Mouse (Mus musculus): ENCODE data around the gene Msx2. TPM values are rescaled to one million over a fixed set of nuclear protein-coding genes. Genes with fewer than 3 reads are reported as not detected.

Msx2 gene
- polyA plus RNA-seq, 1 experiment from 2014 or later, result 1.2 TPM

- no peak overlapping the region for H3K4me2 ChIP-seq (replicated peaks; ENCODE audit: low read depth, low read length)
- no peaks in the 10 kb centered on the region for H3K36me3 ChIP-seq (ENCODE audit: control insufficient read depth, insufficient read depth, low read length)
- 16% methylated on average over 9 of the region's 9 CpGs for WGBS
- no peak overlapping the region for H3K4me3 ChIP-seq (ENCODE audit: low read length)
- H3K27ac ChIP-seq (ENCODE audit: low read depth, low read length), result no peak overlapping the region
- peaks cover 93% of the 10 kb centered on the region for H3K27me3 ChIP-seq (ENCODE audit: control insufficient read depth, insufficient read depth, low read length)
- H3K4me1 ChIP-seq (ENCODE audit: control insufficient read depth, insufficient read depth, low read length), result peaks cover 11% of the 10 kb centered on the region; the same call in 1 of the 2 replicates
- H3K9ac ChIP-seq (ENCODE audit: low read depth, low read length), result no peak overlapping the region
- no peak for ATAC-seq (ENCODE audit: low FRiP score, low TSS enrichment)
- H3K9me3 ChIP-seq (ENCODE audit: control insufficient read depth, low read length), result no peaks in the 10 kb centered on the region
Observed at GRCm38 (mm10) chr13:53470437-53471151, 2.3 kb downstream of the Msx2 start.

DNA sequence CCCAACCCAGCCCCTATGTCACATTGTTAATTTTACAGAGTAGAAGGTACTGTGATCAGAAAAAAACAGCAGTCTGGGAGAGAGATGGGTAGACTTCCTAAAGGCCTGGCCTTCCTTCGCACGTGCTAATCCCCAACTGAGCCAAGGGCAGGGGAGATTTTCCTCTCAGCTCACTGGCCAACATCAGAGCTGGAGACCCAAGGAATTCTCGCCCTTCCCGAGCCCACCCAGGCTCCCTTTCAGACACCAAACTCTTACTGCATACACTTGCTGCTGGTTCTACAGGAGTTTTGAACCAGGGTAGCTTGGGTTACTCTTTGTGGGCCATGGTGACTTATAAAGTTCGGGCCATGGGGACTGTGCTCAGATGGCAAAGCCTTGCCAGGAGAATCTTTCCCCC is 3.1 kb downstream of the Msx2 start:
- peaks cover 6% of the 10 kb centered on the region; the same call in 1 of the 2 replicates for H3K4me1 ChIP-seq (ENCODE audit: control insufficient read depth, insufficient read depth, low read length)
- H3K36me3 ChIP-seq (ENCODE audit: control insufficient read depth, insufficient read depth, low read length), result no peaks in the 10 kb centered on the region
- H3K9ac ChIP-seq (ENCODE audit: low read depth, low read length), result no peak overlapping the region
- no peak overlapping the region for H3K4me2 ChIP-seq (replicated peaks; ENCODE audit: low read depth, low read length)
- 20% methylated on average over 5 of the region's 5 CpGs for WGBS
- no peaks in the 10 kb centered on the region for H3K9me3 ChIP-seq (ENCODE audit: control insufficient read depth, low read length)
- no peak overlapping the region for H3K27ac ChIP-seq (ENCODE audit: low read depth, low read length)
- no peak overlapping the region for H3K4me3 ChIP-seq (ENCODE audit: low read length)
- H3K27me3 ChIP-seq (ENCODE audit: control insufficient read depth, insufficient read depth, low read length), result peaks cover 93% of the 10 kb centered on the region
- ATAC-seq (ENCODE audit: low FRiP score, low TSS enrichment), result no peak

DNA sequence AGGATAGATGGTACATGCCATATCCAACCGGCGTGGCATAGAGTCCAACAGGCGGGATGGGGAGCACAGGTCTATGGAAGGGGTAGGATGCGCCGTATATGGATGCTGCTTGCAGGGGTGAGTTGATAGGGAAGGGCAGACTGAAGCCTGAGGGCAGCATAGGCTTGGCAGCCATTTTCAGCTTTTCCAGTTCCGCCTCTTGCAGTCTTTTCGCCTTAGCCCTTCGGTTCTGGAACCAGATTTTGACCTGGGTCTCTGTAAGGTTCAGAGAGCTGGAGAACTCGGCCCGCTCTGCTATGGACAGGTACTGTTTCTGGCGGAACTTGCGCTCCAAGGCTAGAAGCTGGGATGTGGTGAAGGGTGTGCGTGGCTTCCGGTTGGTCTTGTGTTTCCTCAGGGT is 4.7 kb downstream of the Msx2 start:
- Histone ChIP-seq H3K9ac (ENCODE audit: low read depth, low read length) (no peak overlapping the region), H3K4me1 (ENCODE audit: control insufficient read depth, insufficient read depth, low read length) (peaks cover 6% of the 10 kb centered on the region; the same call in 1 of the 2 replicates), H3K9me3 (ENCODE audit: control insufficient read depth, low read length) (no peaks in the 10 kb centered on the region), H3K27ac (ENCODE audit: low read depth, low read length) (no peak overlapping the region), H3K36me3 (ENCODE audit: control insufficient read depth, insufficient read depth, low read length) (no peaks in the 10 kb centered on the region), H3K4me2 (replicated peaks; ENCODE audit: low read depth, low read length) (no peak overlapping the region), H3K4me3 (ENCODE audit: low read length) (no peak overlapping the region), H3K27me3 (ENCODE audit: control insufficient read depth, insufficient read depth, low read length) (peaks cover 98% of the 10 kb centered on the region)
- 44% methylated on average over 14 of the region's 14 CpGs for WGBS
- no peak for ATAC-seq (ENCODE audit: low FRiP score, low TSS enrichment)

GRCm38 (mm10) chr13:53466189-53466866 is 6.5 kb downstream of the Msx2 start:
- H3K4me2 ChIP-seq (replicated peaks; ENCODE audit: low read depth, low read length), result no peak overlapping the region
- no peaks in the 10 kb centered on the region for H3K9me3 ChIP-seq (ENCODE audit: control insufficient read depth, low read length)
- H3K36me3 ChIP-seq (ENCODE audit: control insufficient read depth, insufficient read depth, low read length), result no peaks in the 10 kb centered on the region
- no peak for ATAC-seq (ENCODE audit: low FRiP score, low TSS enrichment)
- peaks cover 7% of the 10 kb centered on the region for H3K4me1 ChIP-seq (ENCODE audit: control insufficient read depth, insufficient read depth, low read length)
- WGBS, result 2% methylated on average over 18 of the region's 18 CpGs
- no peak overlapping the region for H3K9ac ChIP-seq (ENCODE audit: low read depth, low read length)
- peaks cover 98% of the 10 kb centered on the region for H3K27me3 ChIP-seq (ENCODE audit: control insufficient read depth, insufficient read depth, low read length)
- H3K27ac ChIP-seq (ENCODE audit: low read depth, low read length), result no peak overlapping the region
- no peak overlapping the region for H3K4me3 ChIP-seq (ENCODE audit: low read length)

DNA sequence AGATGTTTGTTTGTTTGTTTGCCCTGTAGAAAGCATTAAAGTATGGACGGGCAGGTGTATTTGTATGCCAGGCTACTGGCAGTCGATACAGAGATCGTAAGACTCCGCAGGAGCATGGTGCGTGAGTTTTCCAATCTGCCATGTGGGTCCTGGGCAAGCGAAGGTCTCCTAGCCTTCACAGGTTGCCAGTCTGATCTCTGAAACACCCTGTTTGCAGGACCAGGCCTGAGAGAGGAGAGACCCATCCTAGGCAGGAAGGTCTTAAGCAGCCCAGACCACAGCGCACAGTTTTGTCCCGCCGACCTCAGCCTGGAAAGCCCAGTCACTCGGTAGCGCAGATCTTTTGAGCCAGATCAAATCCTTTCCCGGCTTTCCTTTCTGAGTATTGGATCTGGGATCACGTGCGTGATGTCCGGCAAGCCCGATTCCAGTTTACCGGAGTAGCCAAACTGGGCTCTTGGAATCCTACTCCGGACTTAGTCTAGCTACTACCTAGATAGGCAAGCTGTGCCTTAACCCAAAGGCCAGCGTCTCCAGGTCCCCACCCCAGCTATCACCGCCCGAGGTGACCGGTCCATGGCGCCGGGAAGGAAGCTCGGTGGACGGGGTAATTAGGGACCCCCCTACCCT is 7.6 kb downstream of the Msx2 start:
- Histone ChIP-seq H3K4me3 (ENCODE audit: low read length) (0 out of 2 replicates have a peak overlapping the region, but pooled peaks have one; percentile 9), H3K36me3 (ENCODE audit: control insufficient read depth, insufficient read depth, low read length) (no peaks in the 10 kb centered on the region), H3K27ac (ENCODE audit: low read depth, low read length) (no peak overlapping the region), H3K27me3 (ENCODE audit: control insufficient read depth, insufficient read depth, low read length) (peaks cover 97% of the 10 kb centered on the region), H3K4me1 (ENCODE audit: control insufficient read depth, insufficient read depth, low read length) (peaks cover 7% of the 10 kb centered on the region), H3K9ac (ENCODE audit: low read depth, low read length) (no peak overlapping the region), H3K9me3 (ENCODE audit: control insufficient read depth, low read length) (no peaks in the 10 kb centered on the region), H3K4me2 (replicated peaks; ENCODE audit: low read depth, low read length) (no peak overlapping the region)
- WGBS, result 3% methylated on average over 26 of the region's 26 CpGs
- no peak for ATAC-seq (ENCODE audit: low FRiP score, low TSS enrichment)

DNA sequence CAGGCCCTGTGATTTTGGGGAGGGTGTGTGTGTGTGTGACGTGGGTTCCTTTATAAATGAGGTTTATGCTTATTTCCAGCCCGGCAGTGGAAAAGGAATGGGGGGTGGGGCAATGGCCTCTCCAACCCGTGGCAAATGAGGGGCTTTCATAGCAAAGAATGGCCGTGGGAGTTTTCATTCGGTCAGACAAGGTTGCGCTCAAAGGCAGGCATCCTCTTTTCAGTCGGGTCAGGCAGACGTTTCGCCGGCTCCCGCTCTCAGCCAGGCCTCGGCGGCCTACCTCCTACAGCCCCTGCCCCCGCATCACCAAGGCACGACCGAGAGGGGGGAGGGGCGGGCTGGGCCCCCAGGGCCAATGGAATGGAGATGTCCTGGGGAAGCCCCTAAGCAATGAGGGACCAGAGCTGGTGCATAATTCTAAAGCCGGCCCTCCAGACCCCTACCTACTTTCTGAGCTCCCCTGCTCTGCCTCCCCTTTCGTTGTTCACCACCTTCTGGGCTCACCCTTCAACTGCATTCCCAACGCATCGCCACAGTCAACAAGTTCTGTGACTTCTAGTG is 8.4 kb downstream of the Msx2 start:
- H3K27ac ChIP-seq (ENCODE audit: low read depth, low read length), result no peak overlapping the region
- H3K4me1 ChIP-seq (ENCODE audit: control insufficient read depth, insufficient read depth, low read length), result peaks cover 7% of the 10 kb centered on the region
- H3K9ac ChIP-seq (ENCODE audit: low read depth, low read length), result no peak overlapping the region
- peaks cover 96% of the 10 kb centered on the region for H3K27me3 ChIP-seq (ENCODE audit: control insufficient read depth, insufficient read depth, low read length)
- 2% methylated on average over 21 of the region's 21 CpGs for WGBS
- ATAC-seq (ENCODE audit: low FRiP score, low TSS enrichment), result no peak
- no peaks in the 10 kb centered on the region for H3K36me3 ChIP-seq (ENCODE audit: control insufficient read depth, insufficient read depth, low read length)
- no peak overlapping the region for H3K4me2 ChIP-seq (replicated peaks; ENCODE audit: low read depth, low read length)
- H3K4me3 ChIP-seq (ENCODE audit: low read length), result no peak overlapping the region; the same call in 1 of the 2 replicates
- H3K9me3 ChIP-seq (ENCODE audit: control insufficient read depth, low read length), result no peaks in the 10 kb centered on the region

DNA sequence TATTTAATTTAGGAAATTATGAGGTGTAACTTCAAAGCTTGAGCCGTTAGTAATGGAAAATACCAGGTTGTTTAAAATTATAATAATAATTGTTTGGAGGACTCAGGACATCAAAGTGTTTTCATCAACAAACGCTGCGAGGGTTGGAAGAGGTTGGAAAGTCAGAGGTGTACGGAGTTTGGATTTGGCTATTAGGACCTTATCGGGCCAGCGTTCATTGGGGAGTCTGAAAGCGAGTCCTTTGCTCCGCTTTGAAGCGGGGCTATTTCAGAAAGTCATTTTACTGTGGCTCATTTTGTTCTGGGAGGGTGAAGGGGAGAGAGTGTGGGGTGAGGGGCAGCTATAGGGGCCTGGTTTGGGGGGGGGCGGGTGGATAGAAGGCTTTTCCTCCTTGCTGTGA is 8.9 kb downstream of the Msx2 start:
- no peaks in the 10 kb centered on the region for H3K9me3 ChIP-seq (ENCODE audit: control insufficient read depth, low read length)
- no peak overlapping the region for H3K9ac ChIP-seq (ENCODE audit: low read depth, low read length)
- H3K4me1 ChIP-seq (ENCODE audit: control insufficient read depth, insufficient read depth, low read length), result peaks cover 7% of the 10 kb centered on the region
- no peaks in the 10 kb centered on the region for H3K36me3 ChIP-seq (ENCODE audit: control insufficient read depth, insufficient read depth, low read length)
- H3K4me2 ChIP-seq (replicated peaks; ENCODE audit: low read depth, low read length), result no peak overlapping the region
- no peak for ATAC-seq (ENCODE audit: low FRiP score, low TSS enrichment)
- WGBS, result 3% methylated on average over 10 of the region's 10 CpGs
- H3K27ac ChIP-seq (ENCODE audit: low read depth, low read length), result no peak overlapping the region
- no peak overlapping the region for H3K4me3 ChIP-seq (ENCODE audit: low read length)
- peaks cover 94% of the 10 kb centered on the region for H3K27me3 ChIP-seq (ENCODE audit: control insufficient read depth, insufficient read depth, low read length)

DNA sequence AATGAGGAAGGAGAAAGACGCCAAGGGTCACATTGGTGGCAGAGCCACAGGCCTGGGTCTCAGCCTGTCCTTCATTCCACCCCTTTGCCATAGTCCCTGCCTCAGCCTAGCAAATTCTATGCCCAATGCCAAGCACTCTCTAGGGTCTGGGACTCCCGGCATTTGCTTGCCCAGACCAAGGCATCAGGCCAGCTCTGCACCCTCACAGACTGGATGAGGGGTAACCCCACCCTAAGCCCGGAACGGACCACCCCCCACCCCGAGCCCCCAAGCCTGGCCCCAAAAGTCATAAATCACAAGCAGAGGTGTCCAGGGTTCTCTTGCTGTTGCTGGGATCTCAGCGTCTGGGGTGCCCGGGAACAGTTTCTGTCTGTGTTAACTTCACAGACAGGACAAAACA is 9.8 kb downstream of the Msx2 start:
- 0% methylated on average over 7 of the region's 7 CpGs for WGBS
- no peak overlapping the region; the same call in 1 of the 2 replicates for H3K4me3 ChIP-seq (ENCODE audit: low read length)
- H3K4me2 ChIP-seq (replicated peaks; ENCODE audit: low read depth, low read length), result peak overlapping the region; percentile 44; the same call in 1 of the 2 replicates
- no peak overlapping the region for H3K9ac ChIP-seq (ENCODE audit: low read depth, low read length)
- H3K36me3 ChIP-seq (ENCODE audit: control insufficient read depth, insufficient read depth, low read length), result no peaks in the 10 kb centered on the region
- no peaks in the 10 kb centered on the region for H3K9me3 ChIP-seq (ENCODE audit: control insufficient read depth, low read length)
- no peak overlapping the region for H3K27ac ChIP-seq (ENCODE audit: low read depth, low read length)
- H3K27me3 ChIP-seq (ENCODE audit: control insufficient read depth, insufficient read depth, low read length), result peaks cover 89% of the 10 kb centered on the region
- no peak for ATAC-seq (ENCODE audit: low FRiP score, low TSS enrichment)
- peaks cover 7% of the 10 kb centered on the region for H3K4me1 ChIP-seq (ENCODE audit: control insufficient read depth, insufficient read depth, low read length)

DNA sequence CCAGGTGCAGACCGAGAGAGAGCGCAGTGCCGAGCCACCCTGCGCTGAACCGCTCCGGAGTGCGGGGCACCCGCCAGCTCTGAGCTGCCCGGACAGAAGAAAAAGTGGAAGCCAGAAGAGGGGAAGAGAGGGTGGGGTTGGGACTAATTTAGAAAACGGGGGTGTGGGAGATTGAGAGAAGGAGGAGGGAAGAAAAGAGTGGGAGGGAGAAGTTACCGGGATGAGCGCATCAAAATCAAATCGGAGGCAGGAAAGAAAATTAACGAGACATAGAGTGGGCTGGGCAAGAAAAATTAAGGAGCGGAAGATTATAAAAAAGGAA is 10.3 kb downstream of the Msx2 start:
- no peaks in the 10 kb centered on the region for H3K36me3 ChIP-seq (ENCODE audit: control insufficient read depth, insufficient read depth, low read length)
- no peaks in the 10 kb centered on the region for H3K9me3 ChIP-seq (ENCODE audit: control insufficient read depth, low read length)
- peaks cover 7% of the 10 kb centered on the region for H3K4me1 ChIP-seq (ENCODE audit: control insufficient read depth, insufficient read depth, low read length)
- peak overlapping the region; percentile 44 for H3K4me2 ChIP-seq (replicated peaks; ENCODE audit: low read depth, low read length)
- H3K27me3 ChIP-seq (ENCODE audit: control insufficient read depth, insufficient read depth, low read length), result peaks cover 88% of the 10 kb centered on the region
- peak overlapping the region; percentile 27 for H3K4me3 ChIP-seq (ENCODE audit: low read length)
- no peak overlapping the region for H3K9ac ChIP-seq (ENCODE audit: low read depth, low read length)
- no peak for ATAC-seq (ENCODE audit: low FRiP score, low TSS enrichment)
- WGBS, result 1% methylated on average over 15 of the region's 15 CpGs
- H3K27ac ChIP-seq (ENCODE audit: low read depth, low read length), result no peak overlapping the region
